Mouse (Mus musculus) embryonic fibroblast, embryonic 13.5 days (primary cell): ENCODE results near the gene Lpcat3.

ENCODE experiments used
- CTCF ChIP-seq: IDR thresholded peaks from 2 replicates; pipeline ENCODE4 v1.5.1; 2011; ENCODE audit warnings: mild to moderate bottlenecking, control low read depth, low read length, moderate library complexity, borderline replicate concordance; ENCODE audit not compliant: insufficient read depth
- POLR2A ChIP-seq: IDR thresholded peaks from 2 replicates; pipeline ENCODE4 v1.6.1; 2011; ENCODE audit warnings: low read depth, mild to moderate bottlenecking, control low read depth, low read length, moderate library complexity

DNA sequence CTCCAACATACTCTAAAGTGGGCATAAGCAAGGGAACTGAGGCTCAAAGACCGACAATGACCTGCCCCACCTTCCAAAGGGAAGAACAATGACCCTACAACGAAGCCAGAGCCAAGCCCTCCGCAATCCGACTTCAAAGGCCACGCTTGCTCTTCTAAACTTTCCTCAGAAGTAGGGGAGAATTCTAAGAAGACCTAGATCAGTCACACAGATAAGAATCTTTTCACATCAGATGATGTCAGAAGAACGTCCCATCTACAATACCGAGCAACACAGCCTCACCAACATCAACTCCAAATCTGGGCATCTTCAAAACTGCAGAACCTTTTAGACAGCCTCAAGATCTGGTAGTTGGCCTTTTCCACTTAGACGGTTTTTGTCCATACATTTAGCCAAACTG is 87.6 kb downstream of the Lpcat3 start:
- TF ChIP-seq POLR2A (no peak), CTCF (no peak)
